Mouse (Mus musculus) left cerebral cortex, adult 8-10 months (tissue): ENCODE results near the gene Dzip1l. TPM values are rescaled to one million over a fixed set of nuclear protein-coding genes. Genes with fewer than 3 reads are reported as not detected.
"Not testable (repeated sequence)": the region's sequence is repeated elsewhere in the genome, so short reads cannot be mapped to it uniquely, and the experiment has no call there.

Experiments
- DNase-seq, 2 experiments: peaks; one replicate each; pipeline ENCODE4 v3.0.0; 2022; ENCODE audit warnings: low spot score in 2 of 2
- total RNA-seq, 4 experiments: library from RNA; stranded (reverse); gene quantifications; 2 replicates each; pipeline ENCODE4 v1.2.4; 2022

Dzip1l gene
- total RNA-seq: 10 to 100 TPM; 24.2 to 26.2 (median 25.5) TPM

GRCm38 (mm10) chr9:99629281-99630011, at the start of gene Dzip1l:
Dzip1l (plus strand) TSS chr9:99629496.
- DNase-seq: peak; percentile 71 to 73

DNA sequence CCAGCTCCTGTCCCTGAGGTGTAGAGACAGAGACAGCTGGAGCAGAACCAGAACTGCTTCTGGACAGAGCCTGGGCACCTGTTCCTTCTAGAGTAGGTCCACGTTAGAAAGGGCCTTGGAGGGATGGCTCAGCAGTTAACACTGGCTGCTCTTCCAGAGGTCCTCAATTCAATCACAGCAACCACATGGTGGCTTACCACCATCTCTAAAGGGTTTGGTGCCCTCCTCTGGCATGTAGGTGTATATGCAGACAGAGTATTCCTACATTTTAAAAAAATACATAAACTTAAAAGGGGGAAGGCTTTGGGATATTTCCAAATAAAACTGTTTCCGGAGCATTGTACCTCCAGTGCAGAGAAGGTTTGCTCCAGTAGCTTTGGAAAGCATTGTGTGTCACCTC, 48.6 kb upstream of the Dzip1l start:
- DNase-seq: no peak

- DNase-seq: peak in 1 of 2 experiments; percentile 30
Observed at GRCm38 (mm10) chr9:99587505-99588202, 41.6 kb upstream of the Dzip1l start.

- DNase-seq: no peak
Observed at GRCm38 (mm10) chr9:99591144-99591543, 38.2 kb upstream of the Dzip1l start.

GRCm38 (mm10) chr9:99599127-99599526, 30.2 kb upstream of the Dzip1l start:
- not testable (repeated sequence) for DNase-seq

- no peak for DNase-seq
Observed at GRCm38 (mm10) chr9:99603566-99603965, 25.7 kb upstream of the Dzip1l start.

DNA sequence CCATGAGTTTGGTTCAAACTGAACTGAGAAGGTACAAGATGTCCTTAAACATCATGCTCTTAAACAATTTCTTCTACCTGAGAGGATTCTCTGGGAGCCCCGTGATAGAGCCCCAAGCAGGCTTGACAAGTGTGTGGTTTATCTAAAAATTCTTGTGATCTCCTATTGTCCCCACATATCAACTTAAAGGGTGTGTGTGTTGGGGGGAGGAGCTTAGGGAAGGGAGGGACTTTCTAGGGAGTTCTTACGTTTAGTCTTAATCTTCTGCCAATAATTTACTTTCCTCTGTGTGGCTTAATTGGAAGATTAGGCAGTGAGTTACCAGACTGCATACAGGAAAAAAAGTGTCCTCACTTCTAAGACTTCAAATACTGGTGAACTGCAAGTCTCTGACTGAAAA, 17.1 kb upstream of the Dzip1l start, which contains the start of gene A4gnt:
A4gnt (plus strand) TSS at position 301 of the 400 bp plus-strand sequence.
- no peak for DNase-seq

- no peak for DNase-seq
Observed at GRCm38 (mm10) chr9:99619688-99620087, 9.6 kb upstream of the Dzip1l start.

DNA sequence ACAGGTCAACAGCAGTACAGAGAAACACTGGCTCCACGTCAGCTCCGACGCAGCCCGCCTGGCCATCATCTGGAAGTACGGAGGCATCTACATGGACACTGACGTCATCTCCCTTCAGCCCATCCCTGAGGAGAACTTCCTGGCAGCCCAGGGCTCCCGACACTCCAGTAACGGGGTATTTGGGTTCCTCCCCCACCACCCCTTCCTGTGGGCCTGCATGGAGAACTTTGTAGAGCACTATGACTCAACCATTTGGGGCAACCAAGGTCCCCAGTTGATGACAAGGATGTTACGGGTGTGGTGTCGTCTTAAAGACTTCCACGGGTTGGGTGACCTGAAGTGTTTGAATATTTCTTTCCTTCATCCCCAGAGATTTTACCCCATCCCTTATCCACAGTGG, 9.1 kb upstream of the Dzip1l start:
- no peak for DNase-seq

DNA sequence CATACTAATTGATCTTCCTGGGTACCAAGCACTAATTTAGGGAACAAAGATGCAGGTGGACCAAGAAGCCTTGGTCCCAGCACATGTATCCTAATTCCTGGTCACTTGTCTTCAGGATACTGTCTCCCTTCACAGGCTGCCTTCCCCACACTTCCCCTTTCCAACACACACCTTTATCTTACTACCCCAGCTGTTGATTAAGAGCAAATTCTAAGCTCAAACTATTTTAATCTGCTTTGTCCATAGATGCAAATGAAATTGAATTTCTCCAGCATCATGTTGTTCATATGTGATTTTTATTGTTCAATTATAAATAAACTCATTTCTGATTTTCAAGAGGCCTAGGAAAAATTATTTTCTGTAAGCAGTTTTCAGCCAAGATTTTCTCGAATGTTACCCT, 7.3 kb upstream of the Dzip1l start:
- no peak for DNase-seq

DNA sequence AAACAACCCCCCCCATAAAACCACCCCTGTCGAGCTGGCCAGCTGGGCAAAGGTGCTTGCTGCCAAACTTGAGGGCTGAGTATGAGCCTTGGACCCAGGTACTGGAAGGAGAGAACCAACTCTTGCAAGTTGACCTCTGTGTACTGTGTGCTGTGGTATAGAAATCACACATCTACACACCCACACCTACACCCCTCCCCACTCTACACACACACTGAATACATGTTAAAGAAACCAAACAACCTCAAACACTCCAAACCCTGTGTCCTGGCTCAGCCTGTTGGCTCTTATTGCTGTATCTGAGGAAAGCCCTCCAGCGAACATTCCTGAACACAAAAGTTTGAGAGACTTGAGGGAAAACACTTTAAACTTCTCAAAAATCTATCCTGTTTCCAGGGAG, 6.3 kb upstream of the Dzip1l start:
- DNase-seq: no peak

DNA sequence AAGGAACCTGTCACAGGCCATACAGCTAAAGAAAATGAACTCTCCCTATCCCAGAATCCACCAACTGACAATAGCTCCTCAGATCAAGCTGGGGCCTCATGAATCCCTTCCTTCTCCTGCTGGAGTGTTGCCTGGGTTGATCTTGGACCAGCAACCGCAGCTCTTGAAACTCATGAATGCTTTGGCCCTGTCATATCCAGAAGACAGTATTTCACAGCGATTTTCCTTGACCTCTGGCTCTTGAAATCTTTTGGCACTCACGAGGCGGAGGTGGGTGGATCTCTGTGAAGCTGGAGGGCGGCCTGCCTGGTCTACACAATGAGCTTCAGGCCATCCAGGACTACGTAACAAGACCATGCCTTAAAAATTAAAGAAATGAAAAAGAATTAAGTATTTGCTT, 5.2 kb upstream of the Dzip1l start:
- no peak for DNase-seq

DNA sequence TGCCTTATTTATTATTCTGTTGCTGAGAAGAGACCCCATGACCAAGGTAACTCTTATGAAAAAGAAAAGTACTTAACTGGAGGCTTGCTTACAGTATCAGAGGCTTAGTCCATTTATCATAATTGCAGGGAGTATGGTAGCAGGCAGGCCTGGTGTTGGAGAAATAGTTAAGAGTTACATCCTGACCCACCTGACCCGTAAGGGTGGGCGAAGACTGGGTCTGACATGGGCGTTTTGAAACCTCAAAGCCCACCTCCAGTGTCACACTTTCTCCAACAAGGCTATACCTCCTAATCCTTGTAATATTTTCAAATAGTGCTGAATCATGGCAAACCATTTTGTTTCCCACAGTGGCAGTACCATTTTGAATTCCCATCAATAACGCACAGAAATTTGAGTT, 715 bp upstream of the Dzip1l start:
- DNase-seq: no peak

DNA sequence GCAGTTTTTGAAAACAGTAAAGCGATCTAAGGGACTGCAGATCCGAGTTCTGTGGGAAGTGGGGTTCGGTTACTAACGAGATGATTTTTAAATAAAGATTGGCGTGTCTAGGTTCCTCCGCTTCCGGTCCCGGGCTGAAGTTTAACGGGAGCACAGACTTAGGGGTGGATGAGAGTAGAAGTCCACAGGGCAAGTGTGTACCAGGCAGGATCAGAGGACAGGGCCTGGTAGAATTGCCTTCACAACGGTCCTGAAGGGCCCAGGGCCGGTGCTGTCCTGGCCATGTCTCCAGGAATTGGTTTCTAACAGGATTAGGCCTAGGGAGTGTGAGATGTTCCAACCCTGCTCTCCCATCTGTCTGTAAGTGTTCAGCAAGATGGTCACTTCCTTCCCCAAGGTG, 775 bp downstream of the Dzip1l start:
- no peak for DNase-seq

DNA sequence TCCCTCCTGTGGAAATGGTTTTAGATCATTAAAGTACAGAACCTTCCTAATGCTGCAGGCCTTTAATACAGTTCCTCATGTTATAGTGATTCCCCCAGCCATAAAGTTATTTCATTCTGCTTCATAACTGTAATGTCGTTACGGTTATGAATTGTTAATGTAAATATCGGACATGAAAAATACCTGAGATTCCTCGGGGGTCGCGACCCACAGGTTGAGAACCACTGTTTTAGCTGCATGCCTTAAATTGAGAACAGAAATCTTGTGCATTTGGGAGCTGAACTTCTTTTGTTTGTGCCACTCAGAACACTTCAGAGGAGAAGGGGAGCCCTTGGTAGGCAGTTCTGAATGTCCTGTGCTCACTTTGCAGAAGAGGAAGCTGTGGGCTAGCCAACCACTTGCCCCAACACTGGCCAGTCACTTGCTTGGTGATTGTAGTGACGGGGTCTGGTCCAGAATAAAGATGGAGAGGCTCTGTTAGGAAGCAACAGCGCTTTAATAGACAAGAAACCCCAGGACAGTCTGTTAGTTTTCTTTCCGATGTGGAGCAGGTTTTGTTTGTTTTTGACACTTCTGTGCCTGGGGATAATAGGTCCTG, 1.3 kb downstream of the Dzip1l start:
- DNase-seq: peak in 1 of 2 experiments; percentile 20

- DNase-seq: no peak
Observed at GRCm38 (mm10) chr9:99631781-99632180, 2.5 kb downstream of the Dzip1l start.

DNA sequence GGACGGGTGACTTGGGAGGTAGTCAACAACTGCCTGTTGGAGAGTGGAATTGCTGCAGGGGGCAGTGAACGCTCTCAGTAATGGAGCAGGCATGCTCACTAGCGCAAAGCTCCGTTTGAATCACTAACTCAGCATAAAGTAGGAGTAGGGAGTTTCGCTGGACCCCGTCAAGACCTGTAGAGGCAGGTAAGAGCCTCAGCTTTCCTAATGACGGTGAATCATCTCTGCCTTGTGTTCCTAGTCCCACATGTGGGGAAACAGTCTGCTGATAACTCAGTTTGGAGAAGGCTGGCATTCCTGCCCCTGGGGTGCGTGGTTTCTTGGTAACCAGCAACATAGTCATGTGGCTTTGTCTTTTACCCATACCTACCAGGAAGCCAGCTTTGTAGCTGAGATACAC, 3.0 kb downstream of the Dzip1l start:
- DNase-seq: no peak

GRCm38 (mm10) chr9:99636776-99637175, 7.5 kb downstream of the Dzip1l start:
- DNase-seq: no peak

DNA sequence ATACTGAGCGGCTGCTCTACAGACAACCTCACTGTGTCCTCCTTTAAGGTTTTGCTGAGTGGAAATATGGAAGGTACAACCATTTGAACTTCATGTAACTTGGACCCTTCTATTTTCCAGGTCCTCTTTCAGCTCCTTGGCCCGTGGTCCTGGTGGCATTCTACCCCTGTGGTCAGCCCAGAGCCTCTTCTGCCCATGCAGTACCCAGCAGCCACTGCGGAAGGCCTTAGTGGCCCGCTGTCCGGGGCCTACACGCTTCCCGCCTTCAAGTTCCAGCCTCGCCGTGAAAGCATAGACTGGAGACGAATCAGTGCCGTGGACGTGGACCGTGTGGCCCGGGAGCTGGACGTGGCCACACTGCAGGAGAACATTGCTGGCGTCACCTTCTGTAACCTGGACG, 7.9 kb downstream of the Dzip1l start:
- DNase-seq: no peak

GRCm38 (mm10) chr9:99637736-99638135, 8.4 kb downstream of the Dzip1l start:
- no peak for DNase-seq

DNA sequence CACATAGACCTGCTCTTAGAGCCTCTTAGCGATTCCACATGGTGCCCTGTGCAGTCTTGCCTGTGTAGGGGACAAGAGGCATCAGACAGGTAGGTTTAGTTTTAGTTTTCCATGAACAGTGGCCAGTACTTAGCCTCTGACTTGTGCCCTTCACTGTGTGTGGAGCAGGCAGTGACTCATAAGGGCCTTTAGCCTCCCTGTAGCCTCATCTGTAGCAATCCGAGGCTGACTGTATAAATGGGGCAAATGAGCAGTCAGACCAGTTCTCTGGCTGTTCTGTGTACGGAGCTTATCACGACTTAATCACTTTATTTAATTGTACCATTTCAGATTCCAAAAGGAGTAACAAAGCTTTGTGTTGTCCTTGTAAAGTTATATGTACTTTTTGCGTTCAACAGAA, 10.7 kb downstream of the Dzip1l start:
- no peak for DNase-seq

GRCm38 (mm10) chr9:99645416-99645815, 16.1 kb downstream of the Dzip1l start:
- no peak for DNase-seq

DNA sequence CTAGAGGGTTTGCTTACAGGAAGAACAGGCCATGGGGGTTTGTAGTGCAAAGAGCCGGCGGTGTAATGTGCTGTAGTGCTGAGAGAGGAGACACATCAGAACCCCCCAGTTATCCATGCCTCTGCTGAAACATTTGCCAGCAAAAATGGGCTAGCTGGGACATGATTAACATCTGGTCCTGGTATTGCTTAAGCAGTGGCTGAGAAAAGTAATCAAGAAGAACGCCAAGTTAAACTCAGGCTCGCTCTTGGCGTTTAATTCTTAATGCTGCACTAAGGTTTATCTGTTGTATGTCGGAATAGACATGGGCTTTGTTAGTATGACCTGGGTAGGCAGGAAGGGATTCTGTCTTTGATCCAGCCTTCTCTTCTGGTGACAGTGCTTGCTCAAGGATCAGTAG, 16.8 kb downstream of the Dzip1l start:
- no peak for DNase-seq
